Mouse (Mus musculus): ENCODE measurements around the gene Dbil5. TPM values are rescaled to one million over a fixed set of nuclear protein-coding genes. Genes with fewer than 3 reads are reported as not detected.

Gene Dbil5
- polyA plus RNA-seq, 1 experiment from 2014 or later = 1.0 TPM

DNA sequence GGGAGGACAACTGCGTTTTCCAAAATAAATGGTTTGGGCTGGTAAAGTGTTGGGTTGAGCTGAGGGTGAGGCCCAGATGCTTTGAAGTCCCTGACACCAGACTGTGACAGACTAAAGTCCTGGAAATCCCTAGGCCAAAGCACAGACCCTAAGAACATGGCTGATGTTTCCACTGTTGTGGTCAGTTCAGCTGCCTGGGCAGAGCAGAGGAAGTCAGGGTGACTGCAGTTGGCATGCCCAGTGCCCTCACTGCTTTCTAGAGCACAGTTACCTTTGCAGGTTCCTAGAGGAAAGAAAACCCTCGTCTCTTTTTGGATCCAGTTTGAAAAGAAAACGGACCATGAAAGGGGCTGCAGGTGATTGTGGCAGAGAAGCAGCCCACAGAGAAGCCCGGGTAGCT is 40.0 kb downstream of the Dbil5 start:
- no peak overlapping the region for H3K4me3 ChIP-seq (replicated peaks)
- peaks cover 41% of the 10 kb centered on the region for H3K36me3 ChIP-seq
- no peak overlapping the region for H3K9ac ChIP-seq (replicated peaks)
- 52% methylated on average over 4 of the region's 4 CpGs for WGBS
- H3K27ac ChIP-seq = no peak overlapping the region
- peaks cover 45% of the 10 kb centered on the region for H3K4me1 ChIP-seq (replicated peaks)
- no peak overlapping the region for H3K4me2 ChIP-seq
- no peaks in the 10 kb centered on the region for H3K27me3 ChIP-seq
- no peaks in the 10 kb centered on the region for H3K9me3 ChIP-seq
- ATAC-seq (ENCODE audit: insufficient number of reproducible peaks, insufficient read depth, low FRiP score, low TSS enrichment, low read depth) = no peak

- no peak overlapping the region for H3K27ac ChIP-seq
Measured at GRCm38 (mm10) chr11:76258511-76258910, 41.1 kb downstream of the Dbil5 start.

GRCm38 (mm10) chr11:76260208-76261050 is 43.0 kb downstream of the Dbil5 start:
- Histone ChIP-seq H3K9ac (replicated peaks) (no peak overlapping the region), H3K27ac (no peak overlapping the region)

More at GRCm38 (mm10) chr11:76258511-76258910, 41.1 kb downstream of the Dbil5 start:
- 77% methylated on average over 6 of the region's 6 CpGs for WGBS
- Histone ChIP-seq H3K4me2 (no peak overlapping the region), H3K27me3 (no peaks in the 10 kb centered on the region), H3K4me3 (replicated peaks) (no peak overlapping the region), H3K4me1 (replicated peaks) (peaks cover 54% of the 10 kb centered on the region), H3K9me3 (no peaks in the 10 kb centered on the region), H3K9ac (replicated peaks) (no peak overlapping the region), H3K36me3 (peaks cover 41% of the 10 kb centered on the region)
- no peak for ATAC-seq (ENCODE audit: insufficient number of reproducible peaks, insufficient read depth, low FRiP score, low TSS enrichment, low read depth)

DNA sequence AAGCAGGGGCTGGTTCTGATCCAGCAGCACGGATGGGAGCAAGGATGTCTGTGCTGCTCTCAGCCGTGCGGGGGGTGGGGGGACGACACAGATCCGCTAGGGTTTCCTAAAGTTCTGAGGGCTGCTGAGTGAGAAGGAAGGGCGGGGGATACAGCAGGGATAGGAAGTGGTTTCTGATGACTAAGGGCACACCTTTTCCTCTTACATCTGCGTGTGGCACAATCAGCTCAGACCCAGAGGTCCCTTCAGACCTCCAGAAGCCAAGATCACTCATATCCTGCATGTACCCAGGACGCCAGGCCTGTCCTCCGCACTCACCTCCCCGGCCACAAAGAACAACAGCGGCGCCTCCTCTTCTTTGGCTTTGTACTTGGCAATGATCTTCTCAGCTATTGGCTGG is 43.8 kb downstream of the Dbil5 start:
- Histone ChIP-seq H3K9me3 (no peaks in the 10 kb centered on the region), H3K36me3 (peaks cover 41% of the 10 kb centered on the region), H3K27me3 (no peaks in the 10 kb centered on the region), H3K4me3 (replicated peaks) (no peak overlapping the region), H3K27ac (no peak overlapping the region), H3K4me2 (no peak overlapping the region), H3K9ac (replicated peaks) (no peak overlapping the region), H3K4me1 (replicated peaks) (peaks cover 35% of the 10 kb centered on the region)
- no peak for ATAC-seq (ENCODE audit: insufficient number of reproducible peaks, insufficient read depth, low FRiP score, low TSS enrichment, low read depth)
- WGBS = 78% methylated on average over 12 of the region's 12 CpGs

More at GRCm38 (mm10) chr11:76260208-76261050, 43.0 kb downstream of the Dbil5 start:
- peaks cover 41% of the 10 kb centered on the region for H3K36me3 ChIP-seq
- no peak overlapping the region for H3K4me2 ChIP-seq
- WGBS = 71% methylated on average over 10 of the region's 10 CpGs
- no peak for ATAC-seq (ENCODE audit: insufficient number of reproducible peaks, insufficient read depth, low FRiP score, low TSS enrichment, low read depth)
- no peaks in the 10 kb centered on the region for H3K9me3 ChIP-seq
- no peaks in the 10 kb centered on the region for H3K27me3 ChIP-seq
- peaks cover 43% of the 10 kb centered on the region for H3K4me1 ChIP-seq (replicated peaks)
- no peak overlapping the region for H3K4me3 ChIP-seq (replicated peaks)

- ATAC-seq (ENCODE audit: insufficient number of reproducible peaks, insufficient read depth, low FRiP score, low TSS enrichment, low read depth) = no peak
- H3K27ac ChIP-seq = 0 out of 2 replicates have a peak overlapping the region, but pooled peaks have one; percentile 12
- peak overlapping the region; percentile 18; the same call in 1 of the 2 replicates for H3K4me2 ChIP-seq
- H3K27me3 ChIP-seq = no peaks in the 10 kb centered on the region
- H3K36me3 ChIP-seq = peaks cover 35% of the 10 kb centered on the region
- peak overlapping the region; percentile 32 for H3K9ac ChIP-seq (replicated peaks)
- H3K4me1 ChIP-seq (replicated peaks) = peaks cover 20% of the 10 kb centered on the region
- no peaks in the 10 kb centered on the region for H3K9me3 ChIP-seq
- no peak overlapping the region for H3K4me3 ChIP-seq (replicated peaks)
- WGBS = 10% methylated on average over 19 of the region's 19 CpGs
Measured at GRCm38 (mm10) chr11:76262611-76263351, 45.4 kb downstream of the Dbil5 start.

- H3K4me1 ChIP-seq (replicated peaks) = peaks cover 14% of the 10 kb centered on the region
- no peak for ATAC-seq (ENCODE audit: insufficient number of reproducible peaks, insufficient read depth, low FRiP score, low TSS enrichment, low read depth)
- peak overlapping the region; percentile 32; the same call in 1 of the 2 replicates for H3K27ac ChIP-seq
- H3K27me3 ChIP-seq = no peaks in the 10 kb centered on the region
- H3K9me3 ChIP-seq = no peaks in the 10 kb centered on the region
- no peak overlapping the region for H3K4me2 ChIP-seq
- H3K36me3 ChIP-seq = peaks cover 24% of the 10 kb centered on the region
- no peak overlapping the region for H3K9ac ChIP-seq (replicated peaks)
- 67% methylated on average over 7 of the region's 7 CpGs for WGBS
- H3K4me3 ChIP-seq (replicated peaks) = no peak overlapping the region
Measured at GRCm38 (mm10) chr11:76267550-76267949, 50.1 kb downstream of the Dbil5 start.

- peak overlapping the region; percentile 32; the same call in 1 of the 2 replicates for H3K27ac ChIP-seq
- ATAC-seq (ENCODE audit: insufficient number of reproducible peaks, insufficient read depth, low FRiP score, low TSS enrichment, low read depth) = no peak
- H3K4me1 ChIP-seq (replicated peaks) = peaks cover 9% of the 10 kb centered on the region
- H3K27me3 ChIP-seq = no peaks in the 10 kb centered on the region
- no peak overlapping the region for H3K9ac ChIP-seq (replicated peaks)
- no peak overlapping the region for H3K4me2 ChIP-seq
- no peak overlapping the region for H3K4me3 ChIP-seq (replicated peaks)
- WGBS = 80% methylated on average over 5 of the region's 5 CpGs
- H3K36me3 ChIP-seq = peaks cover 29% of the 10 kb centered on the region
- H3K9me3 ChIP-seq = no peaks in the 10 kb centered on the region
Measured at GRCm38 (mm10) chr11:76268001-76268459, 50.6 kb downstream of the Dbil5 start.

Other genes starting within 250 kb of the Dbil5 start
- gene 1700016K19Rik, start 217.7 kb upstream of the Dbil5 start, polyA plus RNA-seq (2016; fragmentation: Nextera tagmentation; extraction: Ambion mirVana) = 0.23 and 0.70 TPM in 2 replicates
- gene Rflnb, start 189.8 kb upstream of the Dbil5 start, polyA plus RNA-seq (2016; fragmentation: Nextera tagmentation; extraction: Ambion mirVana) = 50.9 and 54.0 TPM in 2 replicates
- gene Vps53, start 38.0 kb upstream of the Dbil5 start, polyA plus RNA-seq (2016; fragmentation: Nextera tagmentation; extraction: Ambion mirVana) = 39.1 and 43.4 TPM in 2 replicates
- 24.2 and 26.6 TPM in 2 replicates for gene Fam57a, start 37.9 kb upstream of the Dbil5 start, polyA plus RNA-seq (2016; fragmentation: Nextera tagmentation; extraction: Ambion mirVana)
- 33.0 and 34.5 TPM in 2 replicates for gene Gemin4, start 56 bp downstream of the Dbil5 start, polyA plus RNA-seq (2016; fragmentation: Nextera tagmentation; extraction: Ambion mirVana)
- gene Mrm3, start 26.1 kb downstream of the Dbil5 start, polyA plus RNA-seq (2016; fragmentation: Nextera tagmentation; extraction: Ambion mirVana) = 23.0 and 23.9 TPM in 2 replicates
- gene Glod4, start 26.1 kb downstream of the Dbil5 start, polyA plus RNA-seq (2016; fragmentation: Nextera tagmentation; extraction: Ambion mirVana) = 125 and 136 TPM in 2 replicates
- 61.2 and 67.7 TPM in 2 replicates for gene Nxn, start 181.5 kb downstream of the Dbil5 start, polyA plus RNA-seq (2016; fragmentation: Nextera tagmentation; extraction: Ambion mirVana)
- gene Timm22, start 189.3 kb downstream of the Dbil5 start, polyA plus RNA-seq (2016; fragmentation: Nextera tagmentation; extraction: Ambion mirVana) = 127 and 149 TPM in 2 replicates